Mouse (Mus musculus): ENCODE data around the gene Krtap5-2.

Krtap5-2 gene

DNA sequence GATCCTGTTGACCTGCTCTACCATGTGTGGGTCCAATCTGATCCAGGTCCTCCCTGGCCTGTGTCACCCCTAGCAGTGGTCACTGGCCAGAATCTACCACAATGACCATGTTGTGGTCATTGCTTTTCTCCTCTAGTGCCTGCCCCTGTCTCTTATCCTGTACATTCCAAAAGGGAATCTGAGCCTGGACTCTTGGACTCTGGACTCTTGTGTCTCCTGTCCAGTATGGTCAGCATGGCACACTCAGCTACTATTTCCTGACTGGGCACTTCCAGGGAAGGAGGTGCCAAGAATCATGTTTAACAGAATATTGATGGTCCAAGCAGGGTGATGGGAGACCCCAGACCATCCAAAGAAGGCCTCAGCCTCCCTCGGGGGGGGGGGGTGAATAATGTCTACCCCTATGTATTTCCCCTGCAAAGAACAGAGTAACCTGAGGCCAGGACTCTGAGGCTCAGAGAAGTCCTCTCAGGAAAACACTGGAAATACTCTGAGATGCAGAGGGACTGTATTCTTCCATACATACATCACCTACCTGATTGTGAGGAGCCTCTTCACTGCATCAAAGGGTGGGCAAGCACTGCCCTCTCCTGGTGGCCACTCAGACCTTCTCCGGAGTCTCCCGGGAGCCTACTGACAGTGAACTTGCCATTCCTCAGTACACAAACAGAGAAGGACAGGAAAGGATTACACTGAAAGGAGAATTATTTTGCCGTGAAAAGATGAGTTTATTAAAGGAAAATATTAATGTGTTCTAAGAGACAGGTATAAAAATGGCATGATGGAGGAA, 41.4 kb downstream of the Krtap5-2 start:
- DNase-seq: peak; percentile 60 to 73

GRCm38 (mm10) chr7:142128843-142129242, 47.0 kb downstream of the Krtap5-2 start:
- DNase-seq: peak in 1 of 2 experiments; percentile 8
